Mouse (Mus musculus) frontal cortex, adult 2 months (tissue): ENCODE data around the gene Bco1. TPM values are rescaled to one million over a fixed set of nuclear protein-coding genes. Genes with fewer than 3 reads are reported as not detected.

Source experiments
- DNase-seq, 2 experiments: peaks; one replicate each; pipeline ENCODE4 v3.0.0; 2022; ENCODE audit warnings: low spot score in 1 of 2; ENCODE audit errors: extremely low spot score in 1 of 2
- polyA plus RNA-seq: library from polyadenylated mRNA; depleted of rRNA; stranded (reverse); fragments of >200 nt; gene quantifications from 2 replicates; pipeline ENCODE4 v1.2.3, GENCODE M21; 2012

The Bco1 gene
- polyA plus RNA-seq, 1 experiment, result 0.04 TPM

DNA sequence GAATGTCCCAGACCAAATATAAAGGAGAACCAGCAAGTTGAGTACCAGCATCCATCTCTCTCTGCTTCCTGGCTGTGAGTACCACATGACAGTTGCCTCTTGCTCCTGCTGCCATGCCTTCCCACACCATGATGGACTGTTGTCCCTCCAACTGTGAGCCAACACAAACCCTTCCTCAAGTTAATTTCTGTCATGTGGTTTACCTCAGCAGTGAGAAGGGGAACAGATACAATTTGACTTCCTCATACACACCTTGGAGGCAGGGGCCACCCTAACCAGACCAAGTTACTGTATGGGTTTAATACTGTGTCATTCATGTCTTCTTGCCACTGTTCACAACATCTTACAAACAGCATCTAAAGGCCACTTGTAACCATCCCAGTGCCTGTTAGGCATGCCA is 8.6 kb upstream of the Bco1 start:
- no peak for DNase-seq

DNA sequence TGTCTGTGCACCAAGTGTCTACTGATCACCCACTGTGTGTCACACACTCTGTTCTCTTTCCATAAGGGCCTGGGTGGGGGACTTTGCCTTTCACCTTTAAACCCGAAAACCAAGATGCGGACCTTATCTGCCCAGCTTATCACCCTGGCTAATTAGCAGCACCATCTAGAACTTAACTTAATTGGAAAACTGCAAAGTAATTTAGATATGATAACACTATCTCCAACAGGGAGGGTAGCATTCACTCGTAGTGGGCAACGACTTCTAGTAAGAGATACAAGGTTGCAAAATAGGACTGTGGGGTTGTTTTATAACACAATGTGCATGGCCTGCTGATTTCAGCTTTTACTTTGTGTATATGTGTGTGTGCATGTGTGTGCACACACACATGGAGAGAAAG is 5.9 kb upstream of the Bco1 start:
- no peak for DNase-seq

DNA sequence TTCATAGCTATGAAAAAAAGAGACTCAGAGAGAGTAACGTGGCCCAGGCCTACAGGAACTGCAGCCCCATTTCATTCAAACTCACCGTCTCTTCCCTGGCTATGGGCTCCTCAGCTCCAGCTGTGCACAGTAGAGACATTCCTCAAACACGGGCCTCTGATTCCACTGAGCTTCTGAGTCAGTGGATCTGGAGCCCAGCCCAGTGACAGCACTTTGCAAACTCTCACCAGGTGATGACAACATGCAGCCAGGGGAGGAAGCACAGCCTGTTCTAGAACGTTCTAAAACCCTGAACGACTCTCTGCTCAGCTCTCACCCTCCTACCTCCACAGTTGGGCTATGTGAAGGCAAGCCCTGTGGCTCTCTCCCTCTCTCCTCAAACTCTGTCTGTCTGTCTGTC is 1.6 kb upstream of the Bco1 start:
- peak; percentile 39 to 58 for DNase-seq

DNA sequence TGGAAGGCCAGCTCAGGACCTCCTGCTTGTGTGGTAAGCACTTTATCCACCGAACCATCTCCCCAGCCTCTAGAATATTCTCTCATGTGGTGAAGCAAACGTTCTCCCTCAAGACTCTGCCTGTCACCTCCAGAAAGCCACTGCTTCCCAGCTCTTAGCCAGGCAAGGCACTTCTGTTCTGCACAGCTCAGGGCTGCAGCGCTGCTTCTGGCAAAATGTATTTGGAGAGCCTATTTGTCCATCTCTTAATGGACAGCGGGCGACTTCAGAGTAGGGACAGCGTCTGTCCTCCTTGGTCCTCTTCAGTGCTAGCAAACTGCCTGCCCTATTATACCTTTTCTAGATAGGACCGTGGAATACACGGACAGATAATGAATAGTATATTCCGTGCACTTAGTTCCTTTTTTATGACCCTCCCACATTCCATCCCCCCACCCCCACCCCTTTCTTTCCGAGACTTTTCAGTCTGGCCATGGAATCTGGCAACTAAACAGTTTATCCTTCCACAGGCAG is 1.5 kb downstream of the Bco1 start:
- no peak for DNase-seq

DNA sequence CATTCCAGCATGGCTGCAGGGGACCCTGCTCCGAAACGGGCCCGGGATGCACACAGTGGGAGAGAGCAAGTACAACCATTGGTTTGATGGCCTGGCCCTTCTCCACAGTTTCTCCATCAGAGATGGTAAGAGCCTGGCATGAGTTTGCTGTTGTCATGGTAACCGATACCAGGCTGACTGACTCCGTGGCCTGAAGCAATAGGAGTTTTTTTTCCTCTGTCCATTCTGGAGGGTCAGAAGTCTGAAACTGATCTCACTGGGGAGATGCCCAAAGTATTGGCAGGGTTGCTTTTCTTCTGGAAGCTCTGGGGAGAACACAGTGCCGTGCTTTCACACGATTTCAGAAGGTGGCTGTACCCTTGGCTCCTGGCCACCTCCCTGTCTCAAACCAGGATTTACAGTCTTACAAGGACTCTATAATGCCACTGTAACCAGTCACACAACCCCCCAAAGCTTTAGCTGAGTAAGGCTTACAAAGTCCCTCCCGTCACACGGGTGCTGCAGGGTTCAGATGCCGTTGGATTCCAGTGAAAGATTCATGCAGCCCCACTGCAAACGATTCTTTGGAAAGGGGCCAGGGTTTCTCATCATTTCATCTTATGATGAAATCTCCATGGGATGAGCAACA is 2.0 kb downstream of the Bco1 start:
- DNase-seq, result peak in 1 of 2 experiments; percentile 30

DNA sequence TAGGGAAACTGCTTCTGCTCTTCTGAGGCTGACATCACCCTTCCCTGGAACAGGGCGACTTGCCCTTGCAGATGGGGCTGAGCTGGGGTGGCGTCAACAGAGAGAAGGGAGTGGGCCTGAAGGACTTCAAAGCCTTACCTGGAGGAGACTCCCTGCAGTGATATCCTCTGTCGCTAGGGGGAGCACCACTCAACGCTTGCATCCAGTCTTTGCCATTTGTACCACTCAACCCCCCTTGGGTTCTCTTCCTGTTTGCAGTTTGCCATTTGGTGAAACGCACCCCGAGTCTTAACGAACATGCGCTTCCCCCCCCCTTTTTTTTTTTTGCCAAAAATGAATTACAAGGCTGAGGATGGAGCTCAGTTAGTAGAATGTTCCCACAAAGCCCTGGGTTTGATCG is 11.9 kb downstream of the Bco1 start:
- DNase-seq, result peak; percentile 40 to 88

DNA sequence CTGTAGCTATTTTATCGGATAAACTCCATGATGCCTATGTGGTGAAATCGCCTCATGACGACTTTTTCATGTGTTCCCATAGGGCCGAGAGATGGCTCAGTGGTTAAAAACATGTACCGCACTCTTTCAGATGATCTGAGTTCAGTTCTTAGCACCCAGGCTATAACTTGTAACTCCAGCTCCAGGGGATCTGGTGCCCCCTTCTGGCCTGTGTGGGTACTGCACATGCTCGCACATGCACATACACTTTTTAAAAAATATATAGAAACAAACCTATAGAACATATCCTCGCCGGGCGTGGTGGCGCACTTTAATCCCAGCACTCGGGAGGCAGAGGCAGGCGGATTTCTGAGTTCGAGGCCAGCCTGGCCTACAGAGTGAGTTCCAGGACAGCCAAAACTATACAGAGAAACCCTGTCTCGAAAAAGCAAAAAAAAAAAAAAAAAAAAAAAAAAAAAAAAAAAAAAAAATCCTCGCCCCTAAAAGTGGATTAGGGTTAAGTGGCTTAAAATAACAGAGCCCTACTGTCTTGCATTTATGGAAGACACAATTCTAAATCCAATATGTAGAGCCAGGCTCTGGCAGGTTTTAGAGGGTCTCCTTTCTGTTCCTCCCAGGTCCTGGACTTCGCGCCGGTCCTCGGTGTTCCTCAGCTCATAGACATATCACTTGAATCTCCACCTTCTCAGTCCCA is 13.5 kb downstream of the Bco1 start:
- no peak for DNase-seq

DNA sequence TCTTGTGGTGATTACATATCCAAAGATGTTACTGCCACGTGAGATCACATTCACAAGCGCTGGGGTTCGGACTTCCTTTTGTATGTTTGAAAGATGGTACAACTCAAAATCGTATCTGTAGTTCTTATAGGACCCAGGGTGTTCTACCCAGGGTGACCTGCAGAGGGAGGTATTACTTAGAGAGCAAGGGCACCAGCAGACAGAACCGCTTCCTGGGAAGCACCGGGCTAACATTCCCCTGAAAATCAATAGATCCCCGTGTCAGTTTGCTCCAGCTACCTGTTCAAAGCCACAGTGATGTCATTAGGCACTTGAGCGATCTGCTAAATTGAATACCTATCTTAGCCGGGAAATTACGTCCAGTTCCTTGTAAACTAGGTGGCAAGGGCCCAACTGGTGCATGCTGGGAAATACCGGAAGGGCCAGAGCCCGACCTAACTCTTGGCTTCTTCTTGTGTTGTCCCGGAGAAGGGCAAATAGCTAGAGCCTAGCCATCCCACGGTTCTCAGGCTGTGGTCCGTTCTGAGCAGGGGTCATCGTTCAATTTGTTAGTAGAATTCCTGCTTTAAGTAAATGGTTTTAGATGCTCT is 14.2 kb downstream of the Bco1 start:
- DNase-seq, result peak in 1 of 2 experiments; percentile 60

DNA sequence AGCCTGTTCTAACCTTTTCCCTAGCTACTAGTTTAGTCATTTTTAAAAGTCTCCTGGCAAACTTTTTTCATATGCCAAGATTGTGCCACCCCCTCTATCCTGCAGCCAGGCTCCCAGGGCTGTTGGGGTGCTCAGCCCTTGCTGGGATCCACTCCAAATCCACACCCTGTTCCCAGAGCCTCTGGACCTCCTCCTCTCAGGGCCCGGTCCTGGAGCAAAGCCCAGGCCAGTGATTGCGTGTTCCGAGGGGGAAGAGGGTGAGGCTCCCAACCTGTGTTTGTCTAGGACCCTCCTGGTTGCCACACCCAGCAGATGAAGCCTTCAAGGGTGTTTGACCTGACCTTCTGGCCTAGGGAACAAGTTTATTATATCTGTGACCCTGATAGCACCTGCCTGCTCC is 16.0 kb downstream of the Bco1 start:
- no peak for DNase-seq

DNA sequence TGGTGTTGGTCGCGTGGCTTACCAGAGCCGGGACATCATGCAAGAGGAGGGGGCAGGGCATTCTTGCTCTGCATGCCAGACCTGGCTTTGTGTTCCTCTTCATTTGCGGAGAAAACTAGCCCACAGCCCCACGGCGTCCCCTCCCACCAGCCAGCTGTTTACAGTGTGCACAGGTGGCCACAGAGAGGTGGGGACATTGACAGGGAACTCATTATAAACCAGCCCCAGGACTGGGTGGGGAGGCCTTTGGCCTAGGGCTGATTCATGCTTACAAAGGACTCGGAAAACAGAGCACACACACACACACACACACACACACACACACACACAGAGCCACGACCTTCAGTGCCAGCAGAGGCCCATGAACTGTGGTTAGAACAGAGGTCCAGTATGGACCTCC is 16.6 kb downstream of the Bco1 start:
- no peak for DNase-seq

DNA sequence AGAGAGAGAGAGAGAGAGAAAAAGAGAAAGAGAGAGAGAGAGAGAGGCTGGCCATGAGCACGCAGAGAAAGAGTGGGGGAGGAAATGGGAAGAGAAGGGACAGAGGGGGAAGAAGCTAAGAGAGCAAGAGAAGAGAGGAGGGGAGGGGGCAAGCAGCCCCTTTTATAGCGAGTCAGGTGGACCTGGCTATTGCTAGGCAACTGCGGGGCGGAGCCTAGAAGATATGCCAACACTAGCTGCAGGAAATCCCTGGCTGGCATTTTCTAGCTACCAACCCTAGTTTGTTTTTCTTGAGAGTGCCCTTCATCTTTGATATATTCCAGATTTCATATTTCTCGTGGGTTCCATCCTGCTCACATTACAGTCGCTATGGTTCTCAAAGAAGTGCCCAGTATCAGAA is 19.4 kb downstream of the Bco1 start:
- DNase-seq, result no peak

DNA sequence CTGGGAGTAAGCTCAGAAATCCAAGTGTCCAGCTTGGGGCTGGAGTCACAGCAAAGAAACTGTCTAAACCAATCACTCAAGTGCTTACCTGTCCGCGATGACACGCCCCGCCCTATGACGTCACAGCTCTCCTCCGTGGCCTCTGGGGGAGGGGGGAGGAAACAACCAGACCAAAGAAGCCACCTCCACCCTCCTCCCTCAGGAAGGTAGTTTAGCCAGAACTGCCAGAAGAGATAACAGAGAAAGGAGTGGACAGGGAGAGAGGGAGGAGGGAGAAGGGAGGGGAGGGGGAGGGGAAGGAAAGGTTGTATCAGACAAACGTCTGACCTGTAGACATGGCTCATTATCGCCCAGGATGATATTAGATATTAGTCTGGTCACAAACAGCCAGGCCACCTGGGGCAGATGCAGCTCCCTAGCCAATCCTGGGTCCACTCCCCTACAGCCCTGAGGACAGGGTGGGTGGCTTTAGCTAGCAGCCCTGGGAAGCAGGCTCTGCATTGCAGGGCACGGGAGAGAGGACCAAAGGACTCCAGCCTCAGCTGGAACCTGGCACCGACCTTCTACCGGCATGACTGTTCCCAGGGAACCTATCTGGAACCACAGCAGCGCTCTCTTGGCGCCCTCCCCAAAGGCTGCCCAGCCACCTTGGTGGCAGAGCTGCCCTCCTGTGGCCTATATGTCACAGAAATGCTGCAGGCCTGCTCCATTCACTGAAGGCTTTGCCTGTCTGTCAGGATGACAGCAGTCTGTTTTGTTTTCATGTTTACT is 20.2 kb downstream of the Bco1 start:
- DNase-seq, result no peak

DNA sequence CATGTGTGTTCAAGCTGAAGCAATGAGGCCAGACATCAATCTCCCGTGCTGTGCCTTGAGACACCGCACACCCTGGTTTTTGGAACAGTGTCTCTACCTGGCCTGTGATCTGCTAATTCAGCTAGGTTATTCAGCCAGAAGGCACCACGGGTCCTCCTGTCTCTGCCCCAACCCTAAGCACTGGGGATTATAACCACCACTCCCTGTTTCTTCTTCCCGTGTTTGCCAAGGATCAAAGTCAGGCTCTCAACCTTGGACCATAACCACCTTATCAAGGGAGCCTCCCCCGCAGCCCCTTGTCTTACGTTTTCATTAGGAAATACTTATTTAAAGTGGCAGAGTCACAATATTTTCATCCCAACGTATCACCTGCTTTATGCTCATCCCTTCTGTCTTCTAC is 20.9 kb downstream of the Bco1 start:
- no peak for DNase-seq

DNA sequence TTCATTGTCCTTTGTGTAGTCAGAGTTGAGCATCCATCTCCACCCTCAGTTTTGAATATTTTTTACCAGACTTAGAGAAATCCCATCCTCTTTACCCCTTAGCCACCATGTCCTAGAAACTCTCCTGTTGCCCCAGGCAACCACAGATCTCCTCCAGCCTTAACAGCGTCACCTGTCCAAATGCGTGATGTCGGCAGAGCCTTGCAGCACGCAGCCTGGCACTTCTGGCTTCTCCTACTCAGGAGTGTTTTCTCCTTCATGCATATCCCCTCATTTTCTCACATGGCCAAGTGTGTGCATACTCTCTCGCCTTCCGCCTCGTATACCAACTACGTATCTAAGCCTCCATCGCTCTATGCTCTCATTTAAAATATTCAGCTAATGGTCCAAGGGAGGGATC is 22.8 kb downstream of the Bco1 start:
- peak in 1 of 2 experiments; percentile 31 for DNase-seq

DNA sequence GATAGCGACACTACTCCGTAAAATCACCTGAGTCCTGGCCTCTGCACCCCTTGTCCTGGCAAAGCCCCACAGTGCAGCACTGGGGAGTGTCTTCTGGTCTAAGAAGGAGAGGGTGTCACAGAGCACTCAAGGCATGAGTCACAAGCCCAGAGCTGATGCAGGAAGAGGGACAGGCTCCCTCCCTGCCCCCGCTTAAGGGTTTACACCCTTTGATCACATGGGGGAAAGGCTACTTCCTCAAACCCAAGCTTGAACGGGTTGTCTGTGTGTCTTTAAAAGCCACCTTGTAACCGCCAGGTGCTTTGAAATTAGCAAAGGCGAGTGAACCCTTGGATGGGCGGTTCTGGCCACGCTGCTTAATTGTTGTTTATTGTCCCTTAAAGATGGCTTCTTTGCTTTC is 25.6 kb downstream of the Bco1 start:
- DNase-seq, result no peak

DNA sequence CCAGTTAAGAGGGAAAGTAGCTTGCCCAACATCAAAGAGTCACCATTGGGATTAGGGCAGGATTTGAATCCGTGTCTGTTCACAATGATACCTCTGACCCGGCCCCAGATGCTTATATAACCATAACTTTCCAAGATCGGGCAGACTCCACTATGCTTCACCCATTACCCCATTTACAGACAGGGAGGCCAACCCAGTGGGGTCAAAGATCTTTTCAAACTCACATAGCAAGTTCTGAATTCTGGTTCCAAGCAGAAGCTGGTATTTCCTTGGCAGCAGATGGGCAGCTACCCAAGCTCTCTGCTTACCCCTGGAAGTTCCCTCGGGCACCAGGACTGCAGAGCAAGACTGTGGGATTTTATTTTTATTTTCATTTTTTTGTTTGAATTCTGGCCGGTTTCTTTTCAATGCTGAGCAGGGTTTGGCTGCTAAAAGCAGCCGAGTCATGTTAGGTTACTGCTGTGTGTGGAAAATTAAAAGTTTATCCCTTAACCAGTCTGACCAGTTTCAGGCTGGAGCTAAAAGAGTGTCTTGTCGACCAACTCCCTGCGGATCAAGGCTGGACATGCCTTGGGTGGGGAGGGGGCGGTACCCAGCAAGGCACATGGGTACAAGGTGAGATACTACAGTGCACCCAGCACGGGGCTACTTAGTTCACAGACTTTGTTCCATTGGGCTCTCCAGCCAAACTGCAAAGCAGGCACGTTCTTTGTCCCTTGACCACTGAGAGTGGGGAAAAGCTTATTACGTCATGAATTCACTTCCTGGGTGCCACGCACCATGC is 28.4 kb downstream of the Bco1 start:
- no peak for DNase-seq

DNA sequence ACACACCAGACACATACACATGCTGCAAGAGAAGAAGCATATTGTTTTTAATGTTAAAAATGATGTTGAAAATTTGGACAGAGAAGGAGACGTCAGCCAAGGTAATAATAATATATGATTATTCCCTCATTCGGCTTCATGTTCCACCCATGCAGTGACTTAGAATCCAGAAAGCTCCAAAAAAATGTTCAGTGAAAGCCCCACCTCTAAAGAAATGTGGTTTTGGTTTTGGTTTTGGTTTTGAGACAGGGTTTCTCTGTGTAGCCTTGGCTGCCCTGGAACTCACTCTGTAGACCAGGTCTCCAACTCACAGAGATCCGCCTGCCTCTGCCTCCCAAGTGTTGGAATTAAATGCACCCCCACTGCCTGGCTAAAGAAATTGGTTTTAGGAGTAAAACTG is 30.2 kb downstream of the Bco1 start:
- no peak for DNase-seq

DNA sequence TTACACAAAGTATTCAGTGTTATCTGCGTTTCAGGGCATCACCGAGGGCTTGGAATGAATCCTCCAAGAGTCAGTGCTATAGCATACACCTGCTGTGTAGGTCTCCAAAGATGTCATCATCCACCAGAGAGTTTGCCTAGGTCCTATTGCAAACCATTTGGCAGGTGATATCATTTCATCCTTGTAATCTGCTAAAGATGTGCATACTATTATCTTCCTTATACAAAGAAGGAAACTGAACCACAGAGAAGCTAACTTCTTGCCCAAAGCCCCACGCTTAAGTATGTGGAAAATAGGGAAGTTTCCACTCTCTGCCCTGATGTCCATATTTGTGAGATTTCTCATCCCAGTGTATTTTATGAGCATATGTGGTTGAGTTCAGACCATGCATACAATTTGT is 30.8 kb downstream of the Bco1 start:
- no peak for DNase-seq

DNA sequence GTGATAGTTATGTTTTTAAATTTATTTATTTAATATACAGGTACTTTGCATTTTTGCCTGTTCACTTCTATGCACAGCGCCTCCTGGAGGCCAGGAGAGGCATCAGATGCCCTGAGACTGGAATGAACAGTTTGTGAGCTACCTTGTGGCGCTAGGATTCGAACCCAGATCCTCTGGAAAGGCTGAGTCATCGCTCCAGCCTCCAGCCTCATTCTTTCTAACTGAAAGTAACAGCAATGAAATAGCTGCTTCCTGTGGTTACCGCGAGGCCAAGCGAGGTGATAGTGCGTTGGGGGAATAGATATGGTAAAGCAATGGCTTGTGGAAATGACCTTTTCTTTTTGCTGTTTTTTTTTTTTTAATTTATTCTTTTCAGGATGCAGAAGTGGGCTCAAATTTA is 31.4 kb downstream of the Bco1 start:
- no peak for DNase-seq

DNA sequence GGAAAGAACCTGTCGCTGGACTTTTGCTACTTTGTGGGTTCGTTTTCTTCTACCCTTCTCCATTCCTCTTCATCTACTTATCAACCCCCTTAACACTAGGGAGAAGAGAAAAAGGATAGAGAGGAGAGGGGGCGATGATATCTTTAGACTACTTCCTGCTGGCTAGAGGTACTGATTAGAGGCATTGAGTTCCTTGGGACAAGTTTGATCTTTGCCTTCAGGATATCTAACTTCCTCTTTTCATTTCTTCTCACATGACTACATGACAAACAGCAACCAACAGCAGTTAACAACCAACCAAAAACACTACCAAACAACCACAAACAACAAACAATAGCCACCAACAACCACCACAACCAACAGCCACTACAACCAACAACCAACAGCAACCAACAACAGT is 38.0 kb downstream of the Bco1 start:
- no peak for DNase-seq

DNA sequence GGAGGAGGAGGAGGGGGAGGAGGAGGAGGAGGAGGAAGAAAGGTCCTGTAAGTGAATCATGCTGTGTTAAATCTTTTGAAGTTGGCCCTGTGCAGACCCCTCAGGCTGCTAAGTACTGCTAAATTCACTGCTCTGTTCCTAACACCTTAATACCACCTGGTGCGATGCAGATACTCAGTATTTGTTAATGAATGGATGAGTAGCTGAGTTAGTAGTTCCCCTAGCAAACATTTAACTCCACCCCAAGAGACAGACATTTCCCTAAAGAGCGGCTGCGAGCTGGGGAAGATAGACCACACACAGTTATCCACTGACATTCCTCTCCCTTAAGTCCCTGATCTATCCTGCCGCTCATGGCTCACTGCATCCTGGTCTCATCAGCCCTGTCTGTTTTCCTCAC is 40.7 kb downstream of the Bco1 start:
- DNase-seq, result no peak
